Mouse (Mus musculus) megakaryocyte-erythroid progenitor cell, adult 5 weeks (primary cell): ENCODE measurements around the gene Map2k5. TPM values are rescaled to one million over a fixed set of nuclear protein-coding genes. Genes with fewer than 3 reads are reported as not detected.

Experiments used
- polyA plus RNA-seq: library from polyadenylated mRNA; stranded (reverse); fragments of >175 nt; gene quantifications from 2 replicates; pipeline ENCODE4 v1.2.3, GENCODE M21; 2012

Gene Map2k5
- polyA plus RNA-seq = 45.2 and 47.1 TPM in 2 replicates

DNA sequence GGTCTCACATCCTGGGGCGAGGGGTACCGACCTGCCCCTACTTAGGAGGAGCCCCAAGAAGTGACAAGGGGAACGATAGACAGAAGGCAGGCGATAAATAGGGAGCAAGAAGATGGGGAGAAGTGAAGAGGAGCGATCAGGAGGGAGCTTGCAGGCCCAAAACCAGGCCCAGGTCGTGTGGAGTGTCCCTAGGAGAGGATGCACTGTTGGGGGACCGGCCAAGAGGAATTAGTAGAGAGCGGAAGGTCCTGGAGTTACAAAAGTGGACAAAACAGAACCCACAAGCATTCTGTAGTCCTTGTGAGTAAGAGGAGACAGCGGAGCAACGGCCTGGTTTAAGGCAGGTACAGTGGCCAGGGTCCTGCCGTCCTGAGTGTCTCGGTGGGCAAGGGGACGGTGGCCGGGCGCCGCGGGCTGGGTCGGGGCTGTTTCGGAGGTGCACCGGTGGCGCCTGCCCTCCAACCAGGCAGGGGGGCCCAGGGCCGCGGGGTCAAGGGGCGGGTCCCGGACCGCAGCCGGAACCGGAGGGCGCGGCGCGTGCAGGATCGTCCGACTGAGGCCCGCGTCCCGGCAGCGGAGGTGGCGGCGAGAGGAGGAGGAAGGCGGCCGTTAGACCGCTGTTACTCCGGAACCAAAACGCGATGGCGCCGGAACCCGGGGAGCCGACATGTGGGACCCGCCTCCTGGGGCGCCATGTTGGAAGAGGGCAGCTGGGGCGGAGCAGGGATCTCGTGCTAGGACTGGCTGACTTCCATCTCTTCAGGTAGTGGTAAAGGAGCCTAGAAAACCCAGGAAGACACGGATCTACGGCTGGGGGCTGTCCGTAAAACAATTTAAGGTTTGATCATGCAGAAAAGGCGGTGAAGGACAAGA lies at the start of gene Map2k5:
TSS of gene Map2k5 (minus strand) at position 633 of the 873 bp plus-strand sequence.

DNA sequence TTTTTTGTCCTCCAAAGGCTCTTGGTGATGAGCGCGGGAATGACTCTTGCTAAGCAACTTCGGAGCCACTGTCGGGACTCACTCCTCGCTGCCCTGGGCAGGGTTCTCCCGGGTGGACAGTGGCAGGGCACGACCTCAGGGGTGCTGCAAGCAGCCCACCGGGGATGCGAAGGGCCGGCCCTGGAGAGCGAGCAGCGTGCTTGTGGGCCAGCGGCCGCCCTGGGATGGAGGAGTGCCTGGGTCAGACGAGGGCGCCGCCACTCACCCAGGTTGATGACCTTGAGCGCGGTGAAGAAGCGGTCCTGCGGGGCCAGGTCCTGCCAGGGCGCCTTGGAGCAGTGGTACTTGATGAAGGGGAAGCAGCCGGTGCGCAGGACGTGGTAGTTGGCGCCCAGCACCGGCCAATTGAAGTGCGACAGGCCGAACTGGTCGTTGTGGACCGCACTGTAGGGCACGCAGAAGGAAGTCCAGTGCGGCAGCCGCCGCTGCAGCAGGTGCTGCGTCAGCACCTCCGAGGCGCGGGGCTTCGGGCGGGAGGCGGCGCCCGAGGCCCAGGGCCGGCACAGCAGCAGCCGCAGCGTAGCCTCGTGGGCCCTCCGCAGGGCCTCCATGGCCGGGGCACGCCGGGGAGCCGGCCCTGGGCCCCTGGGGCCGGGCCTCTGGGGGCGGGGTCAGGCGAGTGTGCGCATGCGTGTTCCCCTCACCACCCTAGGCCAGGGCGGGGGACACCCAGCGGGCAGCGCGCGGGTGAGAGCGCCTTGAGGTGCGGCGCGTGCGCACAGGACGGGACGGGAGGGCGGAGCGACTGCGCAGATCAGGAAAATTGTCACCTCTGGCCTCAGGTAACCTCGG lies 21.1 kb upstream of the Map2k5 start, which contains the start of gene 2300009A05Rik:
TSS of gene 2300009A05Rik (minus strand) at position 636 of the 852 bp plus-strand sequence.

DNA sequence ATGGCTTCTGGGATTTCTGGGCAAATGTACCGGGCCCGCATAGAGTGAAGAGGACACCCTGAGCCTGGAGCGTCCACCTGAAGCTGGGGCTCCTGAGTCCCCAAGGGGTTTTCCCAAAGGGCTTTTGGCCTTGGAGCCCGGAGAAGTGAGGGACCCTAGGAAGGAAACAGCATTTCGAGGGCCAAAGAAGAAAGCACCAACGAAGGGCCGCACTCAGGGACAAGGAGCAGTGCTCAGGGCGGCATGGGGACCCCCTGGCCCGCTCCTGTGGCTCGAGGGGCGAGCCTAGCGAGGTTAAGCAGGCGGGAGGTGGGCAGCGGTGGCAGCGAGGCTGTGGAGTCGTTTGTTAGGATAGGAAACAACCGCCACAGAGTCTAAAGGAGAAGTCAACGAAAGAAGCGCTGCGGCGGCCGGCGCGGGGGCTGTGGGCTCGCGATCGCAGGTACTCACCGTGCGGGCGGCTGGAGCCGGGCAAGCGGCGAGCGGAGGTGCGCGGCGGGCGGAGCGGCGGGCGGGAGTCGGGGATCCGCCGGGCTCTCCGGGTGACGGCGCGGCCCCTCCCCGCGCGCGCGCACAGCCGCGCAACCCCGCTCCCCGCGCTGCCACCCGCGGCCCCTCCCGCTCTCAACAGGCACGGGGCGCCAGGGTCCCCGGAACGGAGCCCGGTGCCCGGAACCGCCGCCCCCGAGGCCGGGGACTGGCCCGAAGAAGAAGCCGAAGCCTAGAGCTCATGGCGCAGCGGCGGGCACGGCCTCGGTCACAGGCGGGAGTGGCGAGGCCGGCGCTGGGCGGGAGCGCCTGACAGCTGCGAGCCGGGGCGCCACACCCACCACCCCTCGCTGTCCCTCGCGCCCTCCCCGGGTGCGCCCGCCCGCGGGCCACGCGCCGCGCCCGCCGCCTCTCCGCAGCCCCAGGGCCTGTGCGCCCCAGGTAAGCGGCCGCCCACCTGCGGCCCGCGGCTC lies 229.0 kb downstream of the Map2k5 start, which contains the start of gene Skor1:
TSS of gene Skor1 (minus strand) at position 552 of the 962 bp plus-strand sequence.

Other genes with a start within 250 kb of the Map2k5 start
- 0.06 and 0.34 TPM in 2 replicates for gene Skor1, start 228.9 kb downstream of the Map2k5 start, polyA plus RNA-seq
- gene 2300009A05Rik, start 21.3 kb upstream of the Map2k5 start, polyA plus RNA-seq = 52.7 and 55.8 TPM in 2 replicates
- 0.03 TPM in 1 of 2 replicates, not detected in the other for gene Iqch, start 224.6 kb upstream of the Map2k5 start, polyA plus RNA-seq
- gene Aagab, start 224.8 kb upstream of the Map2k5 start, polyA plus RNA-seq = 7.1 and 8.6 TPM in 2 replicates